Mouse (Mus musculus) olfactory bulb, adult 2 months (tissue): Measurements from ENCODE around the gene Olfr187. TPM values are rescaled to one million over a fixed set of nuclear protein-coding genes. Genes with fewer than 3 reads are reported as not detected.

Source experiments
- H3K27ac ChIP-seq: fragments of 200-500 bp; 2 replicates; pipeline ENCODE4 v1.5.1; 2012; ENCODE audit warnings: low read depth, low read length; ENCODE audit not compliant: insufficient read depth
- H3K4me1 ChIP-seq: fragments of 200-500 bp; 2 replicates; pipeline ENCODE4 v1.6.1; 2012; ENCODE audit warnings: low read length; ENCODE audit not compliant: control insufficient read depth, insufficient read depth
- H3K4me3 ChIP-seq: fragments of 200-500 bp; 2 replicates; pipeline ENCODE4 v1.5.1; 2012; ENCODE audit warnings: mild to moderate bottlenecking, low read depth, low read length, moderate library complexity; ENCODE audit not compliant: insufficient read depth
- CTCF ChIP-seq: fragments of 200-500 bp; IDR thresholded peaks from 2 replicates; pipeline ENCODE4 v1.5.1; 2012; ENCODE audit warnings: low read depth, mild to moderate bottlenecking, low read length, moderate library complexity; ENCODE audit not compliant: insufficient read depth
- POLR2A ChIP-seq: fragments of 200-500 bp; IDR thresholded peaks from 2 replicates; pipeline ENCODE4 v1.6.1; 2012; ENCODE audit warnings: mild to moderate bottlenecking, low read depth, low read length, moderate library complexity; ENCODE audit not compliant: insufficient read depth
- WGBS: fragments of 180-500 bp; shearing (Covaris S2); methylation state at CpG from one replicate; pipeline ENCODE4 v1.1.7; 2018; 5-methylcytosine and 5-hydroxymethylcytosine counted together
- polyA plus RNA-seq: library from polyadenylated mRNA; stranded (reverse); fragments of >200 nt; gene quantifications from 2 replicates; pipeline ENCODE4 v1.2.4, GENCODE M21; 2012; ENCODE audit warnings: low replicate concordance; ENCODE audit not compliant: missing spikeins, insufficient read depth, insufficient read length

Olfr187 gene
- polyA plus RNA-seq, 1 experiment = not detected

GRCm38 (mm10) chr16:59013357-59014018 lies 26.1 kb downstream of the Olfr187 start:
- H3K4me3 ChIP-seq = no peak overlapping the region
- H3K27ac ChIP-seq = no peak overlapping the region
- no peak for TF ChIP-seq POLR2A
- no peak for TF ChIP-seq CTCF
- WGBS = 65% methylated on average over 2 of the region's 2 CpGs
- H3K4me1 ChIP-seq = no peaks in the 10 kb centered on the region

GRCm38 (mm10) chr16:59007146-59007545 lies 32.4 kb downstream of the Olfr187 start:
- Histone ChIP-seq H3K27ac (no peak overlapping the region), H3K4me3 (no peak overlapping the region), H3K4me1 (no peaks in the 10 kb centered on the region)
- TF ChIP-seq POLR2A (no peak), CTCF (no peak)

GRCm38 (mm10) chr16:58995057-58995456 lies 44.5 kb downstream of the Olfr187 start, which contains the start of gene Olfr183:
Gene Olfr183, plus strand, starts transcription at chr16:58995357.
- Histone ChIP-seq H3K27ac (no peak within 1 kb of the TSS), H3K4me3 (no peak within 1 kb of the TSS), H3K4me1 (no peaks in the 10 kb centered on the region)
- TF ChIP-seq CTCF = no peak
- TF ChIP-seq POLR2A = no peak
- 76% methylated on average over 2 of the region's 2 CpGs for WGBS

Other genes with a start within 250 kb of the Olfr187 start
- not detected in 2 replicates for gene Olfr173, start 239.5 kb downstream of the Olfr187 start, polyA plus RNA-seq
- gene Olfr175-ps1, start 213.0 kb downstream of the Olfr187 start, polyA plus RNA-seq = not detected in 2 replicates
- not detected in 2 replicates for gene Olfr177, start 165.0 kb downstream of the Olfr187 start, polyA plus RNA-seq
- not detected in 2 replicates for gene Olfr178, start 147.7 kb downstream of the Olfr187 start, polyA plus RNA-seq
- gene Olfr181, start 111.0 kb downstream of the Olfr187 start, polyA plus RNA-seq = not detected in 2 replicates
- gene Olfr180, start 110.4 kb downstream of the Olfr187 start, polyA plus RNA-seq = not detected in 2 replicates
- not detected in 2 replicates for gene Olfr183, start 44.4 kb downstream of the Olfr187 start, polyA plus RNA-seq
- not detected in 2 replicates for gene Olfr186, start 9.5 kb downstream of the Olfr187 start, polyA plus RNA-seq
- not detected in 2 replicates for gene Olfr190, start 38.2 kb upstream of the Olfr187 start, polyA plus RNA-seq
- gene Olfr191, start 50.1 kb upstream of the Olfr187 start, polyA plus RNA-seq = not detected in 2 replicates
- not detected in 2 replicates for gene Olfr193, start 72.1 kb upstream of the Olfr187 start, polyA plus RNA-seq
- not detected in 2 replicates for gene Olfr194, start 81.3 kb upstream of the Olfr187 start, polyA plus RNA-seq
- gene Olfr195, start 107.3 kb upstream of the Olfr187 start, polyA plus RNA-seq = not detected in 2 replicates
- gene Olfr196, start 130.7 kb upstream of the Olfr187 start, polyA plus RNA-seq = not detected in 2 replicates
- not detected in 2 replicates for gene Olfr198, start 163.8 kb upstream of the Olfr187 start, polyA plus RNA-seq
- gene Olfr199, start 180.0 kb upstream of the Olfr187 start, polyA plus RNA-seq = not detected in 2 replicates
- gene Olfr201, start 232.9 kb upstream of the Olfr187 start, polyA plus RNA-seq = not detected in 2 replicates
- gene Olfr202, start 247.0 kb upstream of the Olfr187 start, polyA plus RNA-seq = not detected in 2 replicates